Mouse (Mus musculus): ENCODE measurements around the gene Cyren. TPM values are rescaled to one million over a fixed set of nuclear protein-coding genes. Genes with fewer than 3 reads are reported as not detected.

Cyren gene
- polyA plus RNA-seq, 1 experiment from 2014 or later, result 11.4 TPM

DNA sequence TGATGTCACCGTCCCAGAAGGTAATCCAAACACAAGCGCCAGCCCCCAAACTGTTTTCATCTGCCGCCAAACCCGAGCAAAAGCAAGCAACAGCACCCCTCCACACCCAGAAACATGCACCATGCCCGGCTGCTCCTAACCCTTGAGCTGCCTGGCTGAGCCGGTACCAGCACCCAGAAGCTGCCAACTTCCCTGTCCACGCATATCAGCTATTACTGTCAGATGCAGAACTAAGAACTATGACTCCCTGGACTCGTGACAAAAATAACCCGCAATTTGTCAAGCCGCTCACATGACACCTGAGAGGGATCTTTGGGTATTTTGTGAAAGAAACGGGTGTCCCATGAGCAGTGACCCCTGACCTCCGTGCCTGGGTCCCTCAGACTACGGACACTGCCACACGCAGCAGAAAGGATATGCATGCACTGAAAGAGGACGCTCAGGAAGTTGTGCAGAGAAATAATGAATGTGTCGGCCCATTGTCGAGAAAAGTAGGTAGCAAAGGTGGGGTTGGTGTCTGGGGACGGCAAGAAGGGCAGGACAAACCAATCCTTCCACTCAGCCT lies 29.9 kb upstream of the Cyren start:
- Histone ChIP-seq H3K36me3 (peaks cover 13% of the 10 kb centered on the region; the same call in 1 of the 2 replicates), H3K4me2 (replicated peaks) (no peak overlapping the region), H3K4me1 (peaks cover 11% of the 10 kb centered on the region), H3K4me3 (no peak overlapping the region), H3K9ac (replicated peaks) (no peak overlapping the region), H3K27me3 (no peaks in the 10 kb centered on the region), H3K27ac (replicated peaks) (no peak overlapping the region), H3K9me3 (no peaks in the 10 kb centered on the region)
- no peak for ATAC-seq (replicated peaks)
- WGBS, result 91% methylated on average over 18 of the region's 18 CpGs

DNA sequence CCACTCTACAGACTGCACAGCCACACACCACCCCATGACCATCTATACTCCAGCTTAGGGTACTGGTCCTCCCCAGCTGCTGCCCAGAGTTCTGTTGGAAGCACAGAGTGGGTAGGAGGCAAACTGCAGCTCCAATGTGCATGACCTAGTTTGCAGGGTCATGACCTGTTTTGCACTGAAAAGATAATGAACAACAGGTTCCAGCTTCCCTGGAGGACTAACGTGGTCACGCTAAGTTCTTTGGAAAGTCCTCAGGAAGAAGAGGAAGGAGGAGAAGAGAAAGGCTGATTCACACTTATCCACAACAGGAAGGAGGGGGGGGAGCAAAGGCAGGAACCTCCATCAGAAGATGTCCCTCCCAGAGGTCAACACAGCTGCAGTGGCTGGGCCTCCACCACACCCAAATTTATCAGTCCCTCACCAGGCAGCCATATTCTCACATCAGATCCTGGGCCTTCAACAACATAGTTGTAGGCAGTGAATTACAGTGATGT lies 29.3 kb upstream of the Cyren start:
- Histone ChIP-seq H3K9ac (replicated peaks) (no peak overlapping the region), H3K9me3 (no peaks in the 10 kb centered on the region), H3K36me3 (peaks cover 13% of the 10 kb centered on the region; the same call in 1 of the 2 replicates), H3K27ac (replicated peaks) (no peak overlapping the region), H3K4me2 (replicated peaks) (no peak overlapping the region), H3K4me1 (peaks cover 11% of the 10 kb centered on the region), H3K4me3 (no peak overlapping the region), H3K27me3 (no peaks in the 10 kb centered on the region)
- WGBS, result 82% methylated on average over 2 of the region's 2 CpGs
- ATAC-seq (replicated peaks), result no peak

GRCm38 (mm10) chr6:34906661-34907060 lies 28.8 kb upstream of the Cyren start:
- ATAC-seq (replicated peaks), result no peak
- Histone ChIP-seq H3K9me3 (no peaks in the 10 kb centered on the region), H3K27ac (replicated peaks) (no peak overlapping the region), H3K4me2 (replicated peaks) (no peak overlapping the region), H3K27me3 (no peaks in the 10 kb centered on the region), H3K4me3 (no peak overlapping the region), H3K36me3 (peaks cover 16% of the 10 kb centered on the region; the same call in 1 of the 2 replicates), H3K9ac (replicated peaks) (no peak overlapping the region), H3K4me1 (peaks cover 11% of the 10 kb centered on the region)
- 90% methylated on average over 4 of the region's 4 CpGs for WGBS

DNA sequence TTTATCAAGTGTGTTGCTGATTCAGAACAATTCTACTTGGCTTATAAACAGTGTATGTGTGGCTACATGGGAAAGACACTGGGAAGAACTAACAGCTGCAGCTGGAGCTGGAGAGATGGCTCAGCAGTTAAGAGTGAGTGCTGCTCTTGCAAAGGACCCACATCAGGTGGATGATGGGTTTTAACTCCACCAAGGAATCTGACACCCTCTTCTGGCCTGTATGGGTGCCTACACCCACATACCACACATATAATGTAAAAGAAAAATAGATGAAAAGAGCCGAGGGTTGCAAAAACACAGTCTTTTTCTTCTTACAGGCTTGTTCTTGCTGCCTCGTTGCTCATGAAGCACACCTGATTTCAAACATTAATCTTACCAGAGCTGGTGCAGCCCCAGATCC lies 28.3 kb upstream of the Cyren start:
- no peak overlapping the region for H3K4me3 ChIP-seq
- no peaks in the 10 kb centered on the region for H3K9me3 ChIP-seq
- H3K9ac ChIP-seq (replicated peaks), result no peak overlapping the region
- no peaks in the 10 kb centered on the region for H3K27me3 ChIP-seq
- H3K4me2 ChIP-seq (replicated peaks), result no peak overlapping the region
- no peak overlapping the region for H3K27ac ChIP-seq (replicated peaks)
- no peak for ATAC-seq (replicated peaks)
- WGBS, result 76% methylated on average over 2 of the region's 2 CpGs
- H3K36me3 ChIP-seq, result peaks cover 20% of the 10 kb centered on the region; the same call in 1 of the 2 replicates
- H3K4me1 ChIP-seq, result peaks cover 11% of the 10 kb centered on the region

DNA sequence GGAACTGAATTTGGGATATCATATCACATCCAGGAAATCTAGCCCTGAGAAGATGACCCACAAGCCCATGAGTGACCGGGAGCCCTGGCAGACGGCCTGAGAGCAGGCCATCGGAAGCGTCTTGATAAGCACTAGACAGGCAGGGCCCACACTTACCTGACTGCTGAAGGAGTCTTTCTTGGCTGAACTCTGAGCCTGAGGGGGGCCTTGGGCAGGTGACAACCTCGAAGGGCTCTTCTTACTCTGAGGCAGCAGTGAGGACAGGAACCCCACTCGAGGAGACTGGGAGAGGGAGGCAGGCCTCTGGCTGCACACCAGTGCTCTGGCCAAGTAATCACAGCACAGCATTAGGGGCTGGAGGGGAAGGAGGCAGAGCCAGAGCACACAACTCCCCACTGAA lies 26.5 kb upstream of the Cyren start:
- peaks cover 27% of the 10 kb centered on the region; the same call in 1 of the 2 replicates for H3K36me3 ChIP-seq
- no peaks in the 10 kb centered on the region for H3K27me3 ChIP-seq

GRCm38 (mm10) chr6:34903851-34904250 lies 26.0 kb upstream of the Cyren start:
- no peak overlapping the region for H3K4me3 ChIP-seq
- no peak overlapping the region for H3K27ac ChIP-seq (replicated peaks)
- H3K4me2 ChIP-seq (replicated peaks), result no peak overlapping the region
- H3K9me3 ChIP-seq, result no peaks in the 10 kb centered on the region
- 82% methylated on average over 10 of the region's 10 CpGs for WGBS
- H3K27me3 ChIP-seq, result no peaks in the 10 kb centered on the region
- ATAC-seq (replicated peaks), result no peak
- peaks cover 27% of the 10 kb centered on the region; the same call in 1 of the 2 replicates for H3K36me3 ChIP-seq
- H3K9ac ChIP-seq (replicated peaks), result no peak overlapping the region
- H3K4me1 ChIP-seq, result no peaks in the 10 kb centered on the region

More for the DNA sequence above, 26.5 kb upstream of the Cyren start:
- ATAC-seq (replicated peaks), result no peak
- H3K4me3 ChIP-seq, result no peak overlapping the region
- H3K9me3 ChIP-seq, result no peaks in the 10 kb centered on the region
- peaks cover 2% of the 10 kb centered on the region; the same call in 1 of the 2 replicates for H3K4me1 ChIP-seq
- H3K27ac ChIP-seq (replicated peaks), result no peak overlapping the region
- H3K4me2 ChIP-seq (replicated peaks), result no peak overlapping the region
- no peak overlapping the region for H3K9ac ChIP-seq (replicated peaks)
- WGBS, result 96% methylated on average over 6 of the region's 6 CpGs

DNA sequence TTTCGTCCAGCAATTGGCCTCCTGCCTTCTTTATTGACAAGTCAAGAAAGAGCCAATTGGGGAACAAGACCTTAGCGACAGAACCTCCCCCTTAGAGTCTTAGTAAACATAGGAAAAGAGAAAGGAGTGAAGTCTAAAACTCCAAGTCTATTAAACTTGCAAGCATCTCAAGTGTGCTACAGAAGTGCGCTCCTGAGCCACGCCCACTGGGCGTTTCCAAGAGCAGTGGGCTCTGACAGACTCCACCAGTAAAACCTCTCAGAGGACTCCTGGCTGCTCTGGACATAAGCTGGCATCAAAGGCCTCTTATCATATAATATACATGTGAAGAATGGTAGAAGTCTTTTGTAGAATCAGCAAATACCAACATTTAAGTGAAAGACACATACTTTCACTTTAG lies 25.6 kb upstream of the Cyren start:
- Histone ChIP-seq H3K4me2 (replicated peaks) (no peak overlapping the region), H3K27ac (replicated peaks) (no peak overlapping the region), H3K9ac (replicated peaks) (no peak overlapping the region), H3K27me3 (no peaks in the 10 kb centered on the region), H3K36me3 (peaks cover 27% of the 10 kb centered on the region; the same call in 1 of the 2 replicates), H3K4me3 (no peak overlapping the region), H3K9me3 (no peaks in the 10 kb centered on the region), H3K4me1 (no peaks in the 10 kb centered on the region)
- 81% methylated on average over 5 of the region's 5 CpGs for WGBS
- ATAC-seq (replicated peaks), result no peak

- H3K9ac ChIP-seq (replicated peaks), result no peak overlapping the region
- H3K27ac ChIP-seq (replicated peaks), result no peak overlapping the region
- no peak for ATAC-seq (replicated peaks)
- H3K36me3 ChIP-seq, result peaks cover 27% of the 10 kb centered on the region; the same call in 1 of the 2 replicates
- H3K9me3 ChIP-seq, result no peaks in the 10 kb centered on the region
- WGBS, result 92% methylated on average over 7 of the region's 7 CpGs
- H3K4me1 ChIP-seq, result no peaks in the 10 kb centered on the region
- no peak overlapping the region for H3K4me2 ChIP-seq (replicated peaks)
- H3K4me3 ChIP-seq, result no peak overlapping the region
- no peaks in the 10 kb centered on the region for H3K27me3 ChIP-seq
Observed at GRCm38 (mm10) chr6:34902578-34902977, 24.7 kb upstream of the Cyren start.

DNA sequence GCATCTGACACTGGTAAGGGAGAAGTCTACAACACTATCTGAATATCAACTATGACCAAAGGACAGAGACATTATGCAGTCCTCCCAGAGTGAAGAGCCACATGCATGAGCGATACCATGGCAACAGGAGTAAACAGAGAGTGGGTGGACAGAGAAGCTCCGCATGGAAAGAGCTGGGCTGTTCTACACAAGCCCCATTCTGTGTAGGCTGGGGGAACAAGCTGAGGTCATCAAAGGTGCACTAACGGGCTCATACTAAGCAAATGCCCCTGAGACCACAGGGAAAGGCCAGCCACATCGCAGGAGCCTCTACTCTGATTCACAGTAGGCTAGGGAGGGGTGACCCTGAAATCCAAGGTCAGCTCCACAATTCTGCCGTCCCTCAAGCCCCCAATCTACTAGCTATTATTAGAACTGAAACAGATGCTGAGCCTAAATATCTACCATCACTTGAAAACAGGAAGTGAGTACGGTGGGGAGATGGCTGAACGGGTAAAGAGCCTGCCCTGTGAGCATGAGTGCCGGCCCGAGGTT lies 24.1 kb upstream of the Cyren start:
- H3K4me1 ChIP-seq, result no peaks in the 10 kb centered on the region
- no peak overlapping the region for H3K9ac ChIP-seq (replicated peaks)
- no peak overlapping the region for H3K27ac ChIP-seq (replicated peaks)
- H3K27me3 ChIP-seq, result no peaks in the 10 kb centered on the region
- peaks cover 27% of the 10 kb centered on the region; the same call in 1 of the 2 replicates for H3K36me3 ChIP-seq
- H3K9me3 ChIP-seq, result no peaks in the 10 kb centered on the region
- WGBS, result 75% methylated on average over 9 of the region's 9 CpGs
- ATAC-seq (replicated peaks), result no peak
- no peak overlapping the region for H3K4me2 ChIP-seq (replicated peaks)
- no peak overlapping the region for H3K4me3 ChIP-seq

DNA sequence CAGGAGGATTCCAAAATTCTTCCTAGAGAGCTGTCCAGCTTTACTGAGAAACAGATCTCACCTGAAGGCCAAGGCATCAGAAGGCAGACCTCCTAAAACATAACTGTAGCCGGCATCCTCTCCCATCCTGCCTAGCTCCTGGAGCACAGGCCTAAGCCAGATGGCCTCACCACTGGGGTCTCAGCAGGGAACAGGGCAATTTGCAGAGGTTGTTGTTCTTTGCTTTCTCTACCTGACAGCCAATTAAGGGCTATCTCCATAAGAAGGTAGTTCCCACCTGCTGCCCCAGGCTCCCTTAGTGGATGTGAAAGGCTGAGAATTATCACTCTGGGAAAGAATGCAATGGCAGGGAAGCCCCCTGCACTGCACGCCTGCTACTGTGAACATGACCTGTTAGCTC lies 23.1 kb upstream of the Cyren start:
- Histone ChIP-seq H3K4me2 (replicated peaks) (no peak overlapping the region), H3K36me3 (peaks cover 24% of the 10 kb centered on the region; the same call in 1 of the 2 replicates), H3K4me1 (no peaks in the 10 kb centered on the region), H3K27ac (replicated peaks) (no peak overlapping the region), H3K9me3 (no peaks in the 10 kb centered on the region), H3K4me3 (no peak overlapping the region), H3K9ac (replicated peaks) (no peak overlapping the region), H3K27me3 (no peaks in the 10 kb centered on the region)
- 55% methylated on average over 2 of the region's 2 CpGs for WGBS
- no peak for ATAC-seq (replicated peaks)

- Histone ChIP-seq H3K9me3 (no peaks in the 10 kb centered on the region), H3K27ac (replicated peaks) (no peak overlapping the region), H3K4me1 (no peaks in the 10 kb centered on the region), H3K9ac (replicated peaks) (no peak overlapping the region), H3K27me3 (no peaks in the 10 kb centered on the region), H3K4me3 (no peak overlapping the region), H3K4me2 (replicated peaks) (no peak overlapping the region), H3K36me3 (peaks cover 36% of the 10 kb centered on the region)
- 98% methylated on average over 2 of the region's 2 CpGs for WGBS
- no peak for ATAC-seq (replicated peaks)
Observed at GRCm38 (mm10) chr6:34899127-34899526, 21.3 kb upstream of the Cyren start.

DNA sequence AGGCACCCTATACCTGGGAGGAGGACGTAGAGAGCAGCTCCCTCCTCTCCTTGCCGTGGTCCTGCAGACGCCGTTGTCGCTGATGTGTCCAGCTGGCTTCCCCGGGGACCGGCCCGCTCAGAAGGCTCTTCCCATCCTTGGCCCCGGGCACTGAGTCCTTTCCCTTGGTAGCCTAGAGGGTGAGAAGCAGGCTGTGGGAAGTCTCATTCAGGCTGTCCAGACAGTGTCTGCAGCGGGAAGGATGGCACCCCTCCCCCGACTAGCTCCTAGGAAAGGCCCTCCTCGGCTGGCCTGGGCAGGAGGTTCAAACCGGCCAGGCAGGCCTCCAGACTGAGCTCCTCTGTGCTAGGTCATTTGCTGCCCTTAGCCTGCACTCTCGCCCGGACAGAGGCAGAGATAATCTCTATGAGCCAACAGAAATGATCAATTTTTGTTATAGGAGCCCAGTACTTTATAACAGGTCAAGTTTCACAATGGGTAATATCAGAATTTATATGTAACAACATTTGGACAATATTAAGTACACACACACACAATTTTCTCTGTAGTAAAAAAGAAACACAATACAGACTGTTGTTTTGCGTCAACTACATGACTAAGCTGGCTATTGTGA lies 18.4 kb upstream of the Cyren start:
- no peak for ATAC-seq (replicated peaks)

More for the DNA sequence above, 18.4 kb upstream of the Cyren start:
- 61% methylated on average over 16 of the region's 16 CpGs for WGBS
- Histone ChIP-seq H3K36me3 (peaks cover 48% of the 10 kb centered on the region), H3K9ac (replicated peaks) (no peak overlapping the region), H3K4me2 (replicated peaks) (no peak overlapping the region), H3K27ac (replicated peaks) (no peak overlapping the region), H3K27me3 (no peaks in the 10 kb centered on the region), H3K4me1 (no peaks in the 10 kb centered on the region), H3K9me3 (no peaks in the 10 kb centered on the region), H3K4me3 (no peak overlapping the region)

All from forebrain, embryonic 15.5 days (tissue).